Mouse (Mus musculus): Measurements from ENCODE around the gene Atxn7l2.
A peak's percentile ranks its signal among the peaks of the same experiment; 100 is the strongest.

The Atxn7l2 gene

GRCm38 (mm10) chr3:108205601-108206000 is 5.1 kb downstream of the Atxn7l2 start:
- no peak for DNase-seq (ENCODE audit: low read depth)

DNA sequence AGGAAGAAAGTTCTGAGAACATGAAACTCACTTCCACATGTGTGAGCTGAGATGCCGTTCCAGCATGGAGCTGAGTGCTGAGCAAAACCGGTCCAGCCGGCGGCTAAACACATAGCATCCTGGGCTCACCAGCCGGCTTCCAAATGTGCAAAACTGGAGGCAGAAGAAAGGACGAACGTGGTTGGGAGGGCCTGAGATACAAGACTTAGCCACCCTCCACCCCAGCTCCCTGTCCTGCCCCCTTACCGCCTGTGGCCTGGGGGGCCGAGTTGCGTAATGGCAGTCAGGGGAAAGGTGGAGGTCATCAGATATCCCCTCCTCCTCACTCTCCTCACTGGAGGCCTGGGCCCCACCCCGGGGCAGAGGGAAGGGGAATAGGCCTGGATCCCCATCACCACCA is 6.3 kb downstream of the Atxn7l2 start:
- no peak for DNase-seq (ENCODE audit: low read depth)

DNA sequence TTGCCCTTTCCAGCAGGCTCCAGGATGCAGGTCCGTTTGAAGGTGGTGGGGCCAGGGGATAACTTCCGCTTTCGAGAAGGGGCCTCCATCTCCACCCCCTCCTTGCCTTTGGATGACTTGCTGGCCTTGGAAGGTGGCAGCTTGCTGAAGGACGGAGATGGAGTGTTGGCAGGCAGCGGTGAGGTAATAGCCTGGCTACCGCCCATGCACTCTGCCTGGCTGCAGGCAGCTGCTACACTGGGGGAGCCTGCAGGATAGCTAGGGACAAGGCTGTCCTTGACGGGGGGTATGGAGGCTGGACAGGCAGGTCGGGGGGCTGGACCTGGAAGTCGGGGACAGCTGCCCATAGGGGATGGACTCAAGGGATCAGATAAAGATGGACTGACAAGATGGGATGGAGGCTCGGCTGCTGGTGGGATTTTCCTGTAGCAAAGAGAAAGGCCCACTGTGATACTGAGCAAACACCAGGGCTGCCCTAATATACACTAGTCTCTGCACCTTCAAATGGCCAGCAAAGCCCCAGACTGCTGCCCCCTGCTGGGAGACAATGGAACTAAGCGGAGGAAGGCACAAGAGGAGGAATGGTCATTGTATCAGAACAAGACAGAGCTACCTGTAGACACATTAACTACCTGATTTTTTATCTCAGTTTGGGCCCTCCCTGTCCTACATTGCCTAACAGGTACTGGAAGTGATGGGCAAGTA is 7.0 kb downstream of the Atxn7l2 start:
- peak; percentile 70 for DNase-seq (ENCODE audit: low read depth)

DNA sequence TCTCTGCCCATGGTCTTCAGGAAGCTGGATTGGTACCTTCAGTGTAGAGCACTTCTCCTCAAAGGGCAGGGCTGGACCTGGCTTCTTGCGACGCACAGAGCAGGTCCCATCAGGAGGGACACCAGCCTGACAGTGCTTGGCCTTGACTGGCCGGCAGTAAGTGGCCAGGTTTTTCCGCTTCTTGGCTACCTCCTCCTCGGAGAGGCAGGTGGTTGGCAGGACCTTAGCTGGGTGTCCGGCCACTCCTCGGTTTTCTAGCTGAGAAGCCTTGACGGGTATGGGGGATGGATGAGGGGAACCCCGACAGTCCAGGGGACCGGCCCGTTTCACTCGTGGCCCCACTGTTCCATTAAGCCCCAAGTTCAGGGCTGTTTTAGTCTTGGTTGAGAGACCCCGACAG is 7.5 kb downstream of the Atxn7l2 start:
- DNase-seq (ENCODE audit: low read depth): no peak

DNA sequence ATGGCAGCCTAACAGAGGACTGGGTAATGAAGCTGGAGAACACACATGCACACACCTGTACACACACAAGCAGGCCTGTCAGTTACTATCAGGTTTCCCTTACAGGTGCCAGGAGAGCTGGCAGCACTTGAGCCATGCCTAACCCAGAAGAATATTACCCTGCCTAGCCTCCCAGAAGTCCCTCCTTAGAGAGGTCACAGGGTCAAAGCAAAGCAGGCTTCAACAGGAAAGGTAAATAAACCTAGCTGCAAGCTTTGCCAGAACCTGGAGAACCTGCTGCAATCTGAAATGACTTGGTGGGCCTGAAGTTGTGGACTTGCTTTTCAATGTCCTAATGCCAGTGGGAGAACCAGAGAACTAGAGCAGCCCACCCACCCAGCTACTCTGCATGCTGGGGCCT is 8.2 kb downstream of the Atxn7l2 start:
- DNase-seq (ENCODE audit: low read depth): no peak

DNA sequence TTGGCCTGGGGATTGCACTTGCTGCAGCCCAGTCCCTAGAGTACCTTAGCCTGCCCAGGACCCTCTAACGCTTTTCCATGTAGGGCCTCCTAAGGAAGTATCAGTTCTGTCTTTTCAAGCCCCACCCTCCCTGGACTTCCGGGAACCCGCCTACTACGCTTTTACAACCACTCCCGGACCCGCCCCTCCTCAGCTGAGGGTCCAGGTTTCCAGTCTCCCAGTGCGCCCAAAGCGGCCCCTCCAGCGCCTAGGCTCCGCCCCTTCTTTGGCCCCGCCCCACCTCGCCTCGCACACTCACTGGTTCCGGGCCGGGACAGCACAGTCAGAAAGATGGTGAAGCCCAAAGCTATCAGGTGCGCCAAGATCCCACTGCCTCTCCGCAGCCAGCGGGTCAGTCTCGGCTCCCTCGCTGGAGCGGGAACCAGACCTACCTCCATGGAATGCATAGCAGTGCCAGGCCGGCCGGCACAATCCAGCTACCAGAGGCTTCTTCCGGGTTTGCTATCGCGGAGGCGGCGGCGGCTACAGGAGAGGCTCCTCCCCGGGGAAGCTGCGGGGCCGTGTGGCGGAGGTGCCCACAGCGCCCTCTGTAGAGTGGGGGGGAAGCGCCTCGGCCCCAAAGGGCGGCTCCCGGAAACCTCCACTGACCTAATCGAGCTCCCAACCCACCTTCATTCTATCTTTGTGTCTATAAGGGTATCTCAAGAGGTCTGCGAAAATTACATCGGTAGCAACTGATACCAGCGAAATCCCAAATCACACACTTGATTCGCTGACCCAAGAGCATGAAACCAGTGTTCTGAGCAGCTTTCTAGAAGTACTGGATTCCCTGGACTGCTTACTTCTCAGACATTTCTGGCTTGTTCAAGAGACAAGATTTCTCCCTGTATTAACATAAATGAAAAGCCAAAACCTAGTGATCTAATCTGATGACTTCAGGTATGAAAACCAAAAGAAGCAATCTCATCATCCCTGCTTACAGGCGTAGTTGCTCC is 10.1 kb downstream of the Atxn7l2 start, which contains the start of gene Cyb561d1:
Gene Cyb561d1, minus strand, starts transcription at position 884 of the 995 bp plus-strand sequence.
- DNase-seq (ENCODE audit: low read depth): peak; percentile 97

GRCm38 (mm10) chr3:108199231-108199630 is 11.5 kb downstream of the Atxn7l2 start:
- DNase-seq (ENCODE audit: low read depth): no peak

DNA sequence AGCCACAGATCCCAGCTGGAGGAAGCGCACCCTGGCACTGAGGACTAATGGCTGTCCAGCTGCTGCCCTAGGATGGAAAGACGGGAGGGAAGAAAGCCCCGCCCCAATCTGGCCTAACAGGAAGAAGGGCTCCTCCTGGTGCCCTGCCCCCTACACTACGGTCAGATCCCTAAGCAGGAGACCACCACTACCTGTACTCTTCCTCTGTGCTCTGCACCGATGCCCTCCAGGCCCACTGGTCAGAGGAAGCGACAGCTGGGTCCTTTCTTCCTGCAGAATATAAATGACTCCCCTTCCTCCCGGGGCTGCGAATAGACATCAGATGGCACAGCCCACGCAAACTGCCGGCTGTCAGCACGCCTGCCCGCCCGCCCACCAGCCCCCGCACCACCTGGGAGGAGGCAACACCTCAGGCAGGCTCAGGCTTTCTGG is 13.7 kb downstream of the Atxn7l2 start:
- no peak for DNase-seq (ENCODE audit: low read depth)

DNA sequence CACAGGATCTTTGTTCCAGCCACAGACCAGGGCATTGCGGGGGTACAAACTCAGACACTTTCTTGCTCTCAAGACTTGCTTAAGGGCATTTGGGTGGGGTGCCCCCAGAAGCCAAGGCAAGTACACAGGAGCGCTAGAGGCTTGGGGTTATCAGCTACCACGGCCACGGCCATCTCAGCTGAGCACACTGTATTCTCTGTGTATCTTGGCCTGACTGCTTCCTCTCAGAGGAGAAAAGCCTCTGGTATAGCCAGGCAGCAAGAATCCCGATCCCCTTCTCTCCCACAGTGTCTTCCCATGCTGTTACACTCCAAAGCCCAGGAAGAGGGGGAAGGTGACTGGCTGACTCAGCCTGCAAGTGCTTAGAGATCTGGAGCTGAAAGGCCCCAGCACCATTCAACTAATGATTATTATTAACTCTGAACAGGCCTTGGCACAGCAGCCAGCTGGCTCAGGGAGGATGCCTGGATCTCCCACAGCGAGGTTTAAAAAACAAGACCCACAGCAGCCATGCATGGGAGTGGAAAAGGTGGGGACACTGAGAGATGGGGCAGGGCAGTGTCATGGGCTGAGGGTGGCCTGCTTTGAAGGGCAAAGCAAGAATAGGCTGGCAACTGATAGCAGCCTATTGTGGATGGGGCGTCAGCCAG is 14.7 kb downstream of the Atxn7l2 start:
- no peak for DNase-seq (ENCODE audit: low read depth)

- no peak for DNase-seq (ENCODE audit: low read depth)
Measured at GRCm38 (mm10) chr3:108195287-108195686, 15.4 kb downstream of the Atxn7l2 start.

DNA sequence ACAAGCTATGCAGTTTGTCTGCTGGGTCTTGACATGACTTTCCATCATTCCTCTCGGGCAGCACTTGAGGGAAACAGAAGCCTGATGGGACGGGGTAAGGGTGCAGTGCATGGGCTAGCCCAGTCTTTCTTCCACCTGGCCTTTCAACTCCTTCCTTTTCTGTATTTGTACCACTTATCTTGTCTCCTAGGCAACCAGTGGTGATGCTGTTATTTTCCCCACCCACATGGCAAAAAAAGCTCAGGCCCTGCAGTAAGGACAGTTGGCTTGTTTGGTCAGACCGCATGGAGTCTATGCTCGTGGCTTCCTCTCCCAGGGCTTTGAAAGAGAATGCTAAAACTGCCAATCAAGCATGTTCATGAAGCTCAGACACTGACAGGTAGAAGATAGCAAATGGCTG is 17.0 kb downstream of the Atxn7l2 start:
- DNase-seq (ENCODE audit: low read depth): no peak

DNA sequence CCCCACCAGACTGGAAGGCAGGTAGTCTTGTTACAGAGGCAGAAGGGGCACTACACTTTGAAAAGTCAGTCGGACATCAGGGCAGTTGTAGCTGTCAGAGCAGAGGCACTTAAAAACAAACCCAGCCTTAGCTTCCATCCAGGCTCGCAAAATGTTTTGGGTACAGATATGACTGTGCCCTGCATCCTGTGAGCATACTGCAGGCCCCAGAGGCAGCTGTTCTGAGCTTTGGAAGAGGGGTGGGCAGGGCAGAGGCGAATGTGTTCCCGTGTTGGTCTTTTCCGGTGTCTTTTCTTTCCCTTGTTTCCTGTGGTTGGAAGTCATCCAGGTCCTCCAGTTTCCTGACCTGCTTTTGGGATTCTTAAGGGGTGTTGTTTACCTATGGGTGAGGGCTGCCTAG is 20.8 kb downstream of the Atxn7l2 start:
- no peak for DNase-seq (ENCODE audit: low read depth)

DNA sequence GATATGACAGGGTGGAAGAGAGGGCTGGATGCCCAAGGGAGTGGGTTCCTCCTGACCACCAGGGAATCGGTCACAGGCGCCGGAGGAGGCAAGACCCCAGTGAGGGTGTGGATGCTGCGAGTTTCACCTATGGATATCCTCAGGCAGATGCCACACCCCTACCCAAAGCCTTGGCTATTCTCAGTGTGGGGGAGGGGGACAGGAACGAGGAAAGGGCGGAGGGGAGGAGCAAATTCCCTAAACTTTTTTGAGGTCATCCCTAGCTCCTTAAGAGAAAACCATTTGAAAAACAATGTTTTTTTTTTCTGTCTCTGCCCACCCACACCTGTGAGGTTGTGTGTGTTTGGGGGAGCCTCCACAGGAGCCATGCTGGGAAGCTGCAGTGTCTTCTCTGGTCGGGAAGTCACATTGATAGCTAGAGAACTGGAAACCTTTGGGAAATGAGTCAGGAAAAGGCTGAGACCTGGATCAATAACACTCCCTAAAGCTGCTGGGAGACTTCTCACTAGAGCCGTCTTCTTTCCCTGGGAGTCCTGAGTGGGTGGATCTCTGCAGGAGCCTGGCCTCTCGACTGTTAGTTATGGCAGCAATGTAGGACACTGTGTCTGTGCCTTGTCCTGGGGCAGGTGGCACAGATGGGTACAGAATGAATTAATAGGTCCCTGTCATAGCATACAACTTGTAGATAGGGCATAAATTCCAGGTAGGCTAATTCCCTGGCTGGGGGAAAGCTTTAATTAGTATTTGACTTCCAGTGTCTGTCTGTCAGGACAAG is 21.8 kb downstream of the Atxn7l2 start:
- no peak for DNase-seq (ENCODE audit: low read depth)

DNA sequence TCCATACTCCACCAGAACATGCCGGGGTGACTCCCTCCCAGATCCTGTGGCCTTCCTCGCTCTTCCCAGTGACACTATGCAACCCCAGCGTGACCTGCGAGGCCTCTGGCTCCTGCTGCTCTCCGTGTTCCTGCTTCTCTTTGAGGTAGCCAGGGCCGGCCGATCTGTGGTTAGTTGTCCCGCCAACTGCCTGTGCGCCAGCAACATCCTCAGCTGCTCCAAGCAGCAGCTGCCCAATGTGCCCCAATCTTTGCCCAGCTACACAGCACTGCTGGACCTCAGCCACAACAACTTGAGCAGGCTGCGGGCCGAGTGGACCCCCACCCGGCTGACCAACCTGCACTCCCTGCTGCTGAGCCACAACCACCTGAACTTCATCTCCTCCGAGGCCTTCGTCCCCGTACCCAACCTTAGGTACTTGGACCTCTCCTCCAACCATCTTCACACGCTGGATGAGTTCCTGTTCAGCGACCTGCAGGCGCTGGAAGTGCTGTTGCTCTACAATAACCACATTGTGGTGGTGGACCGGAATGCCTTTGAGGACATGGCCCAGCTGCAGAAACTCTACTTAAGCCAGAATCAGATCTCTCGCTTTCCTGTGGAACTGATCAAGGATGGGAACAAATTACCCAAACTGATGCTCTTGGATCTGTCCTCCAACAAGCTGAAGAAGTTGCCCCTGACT is 23.5 kb downstream of the Atxn7l2 start:
- DNase-seq (ENCODE audit: low read depth): no peak

- no peak for DNase-seq (ENCODE audit: low read depth)
Measured at GRCm38 (mm10) chr3:108186098-108187047, 24.4 kb downstream of the Atxn7l2 start, which contains the start of gene Amigo1. TSS of gene Amigo1 (plus strand) at chr3:108186335.

DNA sequence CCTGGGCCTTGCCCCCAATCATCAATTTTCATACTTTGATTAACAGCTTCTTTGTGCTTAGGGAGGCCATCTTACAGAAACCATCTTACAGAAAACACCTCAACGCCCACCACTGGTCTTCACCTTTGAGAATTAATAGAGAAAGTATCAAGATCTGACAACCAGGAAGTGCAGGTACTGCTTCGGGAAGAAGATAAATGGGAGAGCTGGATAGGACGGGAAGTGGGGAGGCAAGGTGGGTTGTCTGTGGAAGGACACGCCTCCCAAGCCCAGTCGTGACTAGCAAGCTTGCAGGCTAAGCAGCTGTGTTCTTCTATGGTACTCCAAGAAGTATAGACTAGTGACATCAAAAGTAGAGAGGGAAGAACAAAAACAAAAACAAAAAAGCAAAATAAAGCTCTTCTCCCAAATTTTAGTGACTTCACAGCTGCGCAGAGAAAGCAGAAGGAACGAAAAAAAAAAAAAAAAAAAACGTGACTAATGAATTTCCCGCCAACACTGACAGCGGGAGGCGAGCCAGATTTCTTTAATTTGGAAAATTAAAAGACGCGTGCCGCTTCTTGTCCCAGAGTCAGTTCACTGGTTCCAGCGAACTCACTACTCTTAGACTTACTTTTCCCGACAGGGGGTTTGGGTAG is 25.2 kb downstream of the Atxn7l2 start:
- no peak for DNase-seq (ENCODE audit: low read depth)

- no peak for DNase-seq (ENCODE audit: low read depth)
Measured at GRCm38 (mm10) chr3:108184742-108185141, 26.0 kb downstream of the Atxn7l2 start.

DNA sequence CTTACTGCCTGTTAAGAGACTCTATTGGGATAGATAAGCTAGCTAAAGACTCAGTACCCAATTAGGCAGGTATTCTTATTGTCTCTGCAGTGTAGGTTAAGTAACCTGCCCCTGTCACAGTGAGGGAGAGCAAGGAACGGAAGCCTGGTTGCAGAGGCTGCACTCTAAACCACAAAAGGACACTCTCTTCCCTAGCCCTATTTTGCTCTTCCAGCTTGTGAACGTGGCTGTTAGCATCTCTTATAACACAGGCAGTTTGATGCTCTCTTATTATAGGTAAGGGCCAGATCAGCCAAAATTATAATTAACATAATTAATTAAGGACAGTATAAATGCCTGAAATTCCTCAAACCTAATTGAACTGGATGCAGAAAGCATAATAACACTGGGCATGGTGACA is 30.2 kb downstream of the Atxn7l2 start:
- DNase-seq (ENCODE audit: low read depth): no peak
